Mouse (Mus musculus): ENCODE data around the gene Mok.

Gene Mok

DNA sequence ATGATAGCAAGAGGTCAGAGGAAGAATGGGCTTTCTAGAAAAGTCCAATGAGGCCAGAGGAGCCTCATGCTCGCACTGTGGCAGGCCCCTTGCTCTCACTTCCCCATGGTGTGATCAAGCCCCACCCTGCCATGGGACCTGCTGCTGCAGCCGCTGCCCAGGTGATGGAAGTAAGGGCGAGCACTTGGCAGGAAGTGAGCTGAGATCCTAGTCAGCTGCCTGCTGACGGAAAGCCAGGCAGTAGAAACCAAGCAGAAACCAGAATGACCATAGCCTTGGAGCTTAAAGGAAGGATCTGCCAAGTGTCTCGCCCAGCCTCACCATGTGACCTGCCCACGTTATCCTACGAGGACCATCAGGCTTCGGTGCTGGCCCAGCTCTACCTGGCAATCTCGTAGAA lies 27.6 kb downstream of the Mok start:
- DNase-seq (ENCODE audit: low spot score in 2 of 2), result no peak

DNA sequence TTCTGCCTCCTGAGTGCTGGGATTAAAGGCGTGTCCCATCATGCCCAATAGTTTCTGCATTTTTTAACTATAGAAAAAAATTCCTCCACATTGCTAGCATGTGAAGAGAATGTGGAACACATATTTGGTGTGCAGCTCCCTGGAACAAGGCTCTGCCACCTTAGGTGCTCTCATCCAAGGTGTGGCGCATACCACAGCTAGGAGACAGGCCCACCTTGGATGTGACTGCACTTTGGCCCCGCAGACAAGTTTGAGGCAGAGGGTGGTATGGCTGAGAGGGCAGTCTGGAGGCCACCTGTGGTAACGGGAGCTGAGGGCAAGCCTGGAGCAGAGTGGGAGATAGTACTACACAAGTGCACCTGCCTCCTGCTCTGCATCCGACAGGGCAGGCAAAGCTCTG lies 31.9 kb downstream of the Mok start:
- DNase-seq (ENCODE audit: low spot score in 2 of 2), result no peak

GRCm38 (mm10) chr12:110808430-110808829 lies 32.3 kb downstream of the Mok start:
- no peak for DNase-seq (ENCODE audit: low spot score in 2 of 2)

- no peak for DNase-seq (ENCODE audit: low spot score in 2 of 2)
Observed at GRCm38 (mm10) chr12:110806301-110806970, 34.3 kb downstream of the Mok start.

GRCm38 (mm10) chr12:110804261-110804660 lies 36.5 kb downstream of the Mok start:
- DNase-seq (ENCODE audit: low spot score in 2 of 2), result no peak

DNA sequence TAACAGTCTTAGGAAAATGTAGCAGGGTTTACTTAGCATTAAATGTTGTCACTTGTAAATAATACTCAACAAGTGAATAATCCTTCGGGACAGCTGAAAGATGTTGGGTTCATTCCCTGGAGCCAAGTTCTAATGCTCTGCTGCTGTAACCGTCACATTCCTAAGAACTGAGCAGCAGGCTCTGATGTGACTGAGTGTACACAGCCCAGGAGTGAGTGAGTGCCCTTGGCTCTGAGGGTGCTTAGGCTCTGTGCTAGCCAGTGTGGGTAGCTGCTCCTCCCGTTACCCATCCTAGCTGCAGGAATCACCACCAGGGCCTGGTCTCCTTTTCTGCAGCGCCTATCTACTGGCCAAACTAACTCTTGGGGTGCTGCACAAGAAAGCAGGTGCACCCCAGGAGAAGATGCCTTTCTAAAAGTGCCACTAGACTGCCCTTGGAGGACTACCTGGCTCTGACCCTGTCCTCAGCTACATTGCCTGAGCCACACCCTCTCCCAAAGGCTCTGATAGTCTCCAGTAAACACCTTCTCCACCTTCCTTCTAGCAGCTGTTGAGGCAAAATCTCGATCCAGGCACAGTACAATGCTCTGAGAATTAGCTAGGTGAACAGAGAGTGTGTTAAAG lies 38.0 kb downstream of the Mok start:
- no peak for DNase-seq (ENCODE audit: low spot score in 2 of 2)

DNA sequence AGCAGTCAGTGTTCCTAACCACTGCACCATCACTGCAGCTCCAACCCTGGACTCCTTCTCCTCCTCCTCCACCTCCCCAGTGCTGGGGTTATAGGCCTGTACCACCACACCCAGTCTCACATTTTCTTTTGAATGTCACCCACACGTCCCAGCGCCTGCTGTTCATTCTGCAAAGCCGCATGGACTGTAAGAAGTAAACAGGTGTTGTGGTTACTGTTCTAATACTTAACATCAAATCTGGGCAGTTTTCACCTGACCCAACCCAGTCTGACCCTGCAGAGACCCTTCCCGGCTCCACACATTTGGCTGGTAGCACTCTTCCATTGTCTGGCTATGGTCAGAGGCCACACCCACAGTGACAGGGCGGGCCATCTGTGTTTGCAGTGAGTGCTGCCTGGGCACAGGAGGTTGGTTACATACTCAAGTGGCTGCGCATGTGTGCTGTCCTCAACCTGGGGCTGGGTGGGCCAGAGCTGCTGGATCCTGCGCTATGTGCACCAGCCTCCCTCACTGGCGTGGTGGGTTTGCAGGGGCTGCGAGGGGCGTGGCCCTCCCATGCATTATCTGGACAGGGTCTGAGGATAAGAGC lies 38.8 kb downstream of the Mok start:
- no peak for DNase-seq (ENCODE audit: low spot score in 2 of 2)

DNA sequence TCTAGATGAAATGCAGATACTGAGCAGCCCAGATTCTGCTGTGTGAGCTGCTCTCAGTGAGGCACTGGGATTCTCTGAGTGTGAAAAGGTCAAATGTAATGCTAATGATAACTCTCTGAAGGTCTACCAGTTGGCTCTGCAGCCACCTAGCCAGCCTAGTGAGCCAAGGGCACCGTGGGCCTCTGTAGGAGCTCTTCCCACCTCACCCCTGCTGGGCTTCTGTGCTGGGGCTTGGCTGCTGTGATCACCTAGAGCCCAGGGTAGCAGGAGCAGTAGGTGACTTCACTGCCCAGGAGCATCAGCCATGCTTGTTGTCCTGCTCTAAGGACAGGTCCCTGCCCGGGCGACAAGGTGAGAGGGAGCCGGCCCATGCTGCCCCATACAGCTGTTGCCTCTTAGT lies 41.5 kb downstream of the Mok start:
- no peak for DNase-seq (ENCODE audit: low spot score in 2 of 2)

- peak; percentile 25 to 27 for DNase-seq (ENCODE audit: low spot score in 2 of 2)
Observed at GRCm38 (mm10) chr12:110797842-110798431, 42.8 kb downstream of the Mok start.

DNA sequence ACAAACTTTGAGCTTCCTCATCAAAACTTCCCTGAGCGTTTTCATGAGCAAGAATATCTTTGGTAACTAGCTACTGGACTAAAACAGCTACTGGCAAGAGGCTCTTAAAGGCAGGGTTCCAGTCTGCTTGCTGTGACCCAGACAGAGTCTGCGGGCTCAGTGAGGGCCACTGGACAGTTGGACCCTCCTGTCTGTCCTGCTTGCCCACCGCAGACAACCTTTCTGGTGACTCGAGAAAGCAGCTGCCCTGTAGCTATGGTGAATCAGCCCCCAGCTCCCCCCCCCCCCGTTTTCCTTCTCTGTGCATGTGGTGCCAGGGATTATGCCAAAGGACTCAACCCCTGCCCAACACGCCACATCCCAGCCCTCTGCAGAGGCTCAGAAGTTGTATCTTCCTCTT lies 43.5 kb downstream of the Mok start:
- no peak for DNase-seq (ENCODE audit: low spot score in 2 of 2)

- no peak for DNase-seq (ENCODE audit: low spot score in 2 of 2)
Observed at GRCm38 (mm10) chr12:110796748-110797147, 44.0 kb downstream of the Mok start.

GRCm38 (mm10) chr12:110795035-110795434 lies 45.7 kb downstream of the Mok start:
- DNase-seq (ENCODE audit: low spot score in 2 of 2), result no peak

DNA sequence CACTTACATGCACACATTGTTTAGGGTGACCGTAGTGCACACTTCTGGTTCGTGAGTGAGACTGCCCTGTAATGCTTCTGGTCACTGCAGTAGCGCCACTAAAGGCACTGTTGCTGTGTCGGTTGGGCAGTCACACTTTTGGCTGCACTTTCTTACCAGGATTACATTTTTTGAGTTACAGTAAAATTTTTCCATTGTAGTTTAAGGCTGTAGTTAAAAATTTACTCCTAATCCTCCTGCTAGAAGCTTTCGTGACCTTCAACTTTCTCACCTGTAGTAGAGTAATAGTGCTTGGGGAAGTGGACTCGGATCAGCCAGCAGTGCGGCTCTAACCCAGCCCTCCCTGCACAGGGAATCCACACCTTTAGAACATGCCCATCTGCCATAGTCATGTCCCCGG lies 49.7 kb downstream of the Mok start:
- no peak for DNase-seq (ENCODE audit: low spot score in 2 of 2)

- DNase-seq (ENCODE audit: low spot score in 2 of 2), result no peak
Observed at GRCm38 (mm10) chr12:110790580-110790979, 50.2 kb downstream of the Mok start.

DNA sequence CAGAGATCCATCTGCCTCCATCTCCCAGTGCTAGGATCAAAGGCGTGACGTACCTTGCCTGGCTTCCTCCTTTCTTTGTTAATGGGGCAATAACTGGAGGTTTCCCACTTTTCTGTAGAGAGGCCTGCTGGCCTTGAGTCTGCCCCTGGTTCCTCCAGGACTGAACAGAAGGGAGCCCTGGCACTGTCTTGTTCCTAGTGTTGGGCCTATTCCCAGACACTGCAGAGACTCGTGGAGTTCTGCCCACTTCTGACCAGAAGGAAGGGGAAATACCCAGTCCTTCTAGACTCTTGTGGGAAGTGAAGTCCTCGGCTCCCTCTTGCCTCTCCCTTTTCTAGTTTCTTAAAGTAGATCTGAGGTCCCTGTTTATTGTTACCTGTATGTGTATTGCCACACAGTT lies 54.5 kb downstream of the Mok start:
- no peak for DNase-seq (ENCODE audit: low spot score in 2 of 2)

DNA sequence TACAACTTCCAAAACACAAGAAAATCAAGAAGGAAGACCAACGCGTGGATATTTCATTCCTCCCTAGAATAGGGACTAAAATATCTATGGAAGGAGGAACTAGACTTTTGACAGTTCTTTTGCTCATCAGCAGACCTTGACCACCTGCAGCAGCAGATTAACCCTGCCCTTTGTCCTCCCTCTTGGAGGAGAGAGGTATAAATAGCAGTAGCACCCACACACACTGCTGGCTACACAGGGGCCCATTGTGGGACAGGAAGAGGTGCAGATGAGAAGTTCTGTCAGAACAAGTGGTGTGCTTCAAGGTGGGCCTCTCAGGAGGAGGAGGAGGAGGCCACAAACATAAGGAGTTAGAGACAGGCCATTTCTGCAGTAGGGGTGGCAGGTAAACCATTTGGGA lies 56.5 kb downstream of the Mok start:
- DNase-seq (ENCODE audit: low spot score in 2 of 2), result no peak

GRCm38 (mm10) chr12:110782278-110782677 lies 58.5 kb downstream of the Mok start:
- no peak for DNase-seq (ENCODE audit: low spot score in 2 of 2)

- no peak for DNase-seq (ENCODE audit: low spot score in 2 of 2)
Observed at GRCm38 (mm10) chr12:110781181-110781580, 59.6 kb downstream of the Mok start.

GRCm38 (mm10) chr12:110779296-110779695 lies 61.4 kb downstream of the Mok start:
- no peak for DNase-seq (ENCODE audit: low spot score in 2 of 2)

DNA sequence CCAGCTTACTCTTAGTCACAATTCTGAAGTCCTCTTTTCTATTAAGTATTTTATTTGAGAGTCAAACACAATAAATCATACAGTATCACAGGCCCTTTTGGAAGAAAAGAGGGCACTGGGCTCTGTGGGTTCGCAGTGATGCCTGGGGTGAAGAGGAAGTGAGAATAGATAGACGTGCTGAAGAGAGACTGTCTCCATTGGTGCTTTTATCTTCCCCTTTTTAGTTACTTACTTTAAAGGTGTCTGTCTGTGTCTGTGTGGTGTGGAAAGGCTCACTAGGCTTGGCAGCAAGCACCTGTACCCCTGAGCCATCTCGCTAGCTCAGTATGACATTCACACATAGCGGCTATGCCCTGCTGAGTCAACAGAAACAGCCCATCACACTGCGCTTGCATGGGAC lies 62.9 kb downstream of the Mok start:
- no peak for DNase-seq (ENCODE audit: low spot score in 2 of 2)

DNA sequence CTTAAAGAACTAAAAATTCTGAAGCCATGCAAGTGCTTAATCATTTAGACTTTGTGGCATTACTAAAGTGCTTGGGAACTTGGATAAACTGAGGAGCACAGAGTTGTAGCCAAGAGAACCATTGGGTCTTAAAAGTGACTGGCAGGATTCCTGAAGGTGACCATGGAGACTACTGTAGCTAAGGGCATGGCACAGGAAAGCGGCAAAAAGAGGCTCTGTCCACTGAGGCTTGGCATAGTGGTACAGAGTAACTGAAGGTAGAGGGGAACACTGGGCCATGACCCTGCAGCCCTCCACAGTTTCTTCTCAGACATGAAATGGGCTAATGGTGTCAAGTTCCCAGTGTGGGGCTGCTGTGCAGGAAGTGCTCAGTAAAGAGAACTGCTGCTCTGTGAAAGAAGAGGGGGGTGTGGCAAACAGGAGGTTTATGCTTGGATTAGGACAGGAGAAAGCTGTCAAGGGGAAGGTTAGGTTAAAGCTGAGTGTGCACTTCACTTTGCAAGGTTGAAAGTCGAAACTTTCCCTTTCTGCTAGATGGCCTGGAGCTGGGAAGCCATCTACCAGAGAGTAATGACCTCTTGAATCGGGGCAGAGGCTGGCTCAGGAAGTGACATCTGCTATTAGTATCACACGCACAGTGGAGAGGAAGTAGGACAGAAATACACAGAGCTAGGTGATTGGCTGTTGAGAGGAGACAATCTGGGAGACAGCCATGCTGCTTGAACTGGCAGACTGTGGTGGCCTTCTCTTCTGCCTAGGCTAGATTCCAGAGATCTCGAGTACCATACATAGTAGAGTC lies 64.9 kb downstream of the Mok start:
- DNase-seq (ENCODE audit: low spot score in 2 of 2), result no peak

GRCm38 (mm10) chr12:110771961-110772360 lies 68.8 kb downstream of the Mok start:
- no peak for DNase-seq (ENCODE audit: low spot score in 2 of 2)
